Mouse (Mus musculus) limb, embryonic 12.5 days (tissue): ENCODE measurements around the gene Cux2. TPM values are rescaled to one million over a fixed set of nuclear protein-coding genes. Genes with fewer than 3 reads are reported as not detected.

ENCODE experiments used
- microRNA-seq: library from miRNA; unstranded; fragments of <30 nt; microRNA quantifications from one replicate; pipeline ENCODE4, GENCODE M21; 2017
- polyA plus RNA-seq: library from polyadenylated mRNA; unstranded; fragments of >200 nt; fragmentation: Nextera tagmentation; extraction: Ambion mirVana; gene quantifications from 2 replicates; pipeline ENCODE4 v1.2.1, GENCODE M21; 2016

Cux2 gene
- polyA plus RNA-seq, 1 experiment from 2014 or later = 5.0 TPM

Small RNA genes within 50 kb of the gene (microRNA-seq; reads per million reads assigned to microRNA genes)
- gene Mir7031 = not detected

Other genes with a start within 250 kb of the Cux2 start
- gene Sh2b3, start 212.5 kb downstream of the Cux2 start, polyA plus RNA-seq = 12.7 and 13.1 TPM in 2 replicates
- gene Pheta1, start 201.1 kb downstream of the Cux2 start, polyA plus RNA-seq = 52.8 and 54.6 TPM in 2 replicates
- gene Myl2, start 50.8 kb upstream of the Cux2 start, polyA plus RNA-seq = 1.8 TPM in 1 of 2 replicates, not detected in the other
- 0.20 TPM in 1 of 2 replicates, not detected in the other for gene Ccdc63, start 90.7 kb upstream of the Cux2 start, polyA plus RNA-seq
- gene Ppp1cc, start 108.2 kb upstream of the Cux2 start, polyA plus RNA-seq = 300 and 320 TPM in 2 replicates
- 7.8 and 9.5 TPM in 2 replicates for gene Hvcn1, start 156.7 kb upstream of the Cux2 start, polyA plus RNA-seq
- 4.5 and 4.8 TPM in 2 replicates for gene Tctn1, start 214.4 kb upstream of the Cux2 start, polyA plus RNA-seq
- gene Pptc7, start 234.3 kb upstream of the Cux2 start, polyA plus RNA-seq = 10.1 and 11.4 TPM in 2 replicates